Mouse (Mus musculus) left cerebral cortex, adult 8-10 months (tissue): ENCODE results near the gene Psmb6. TPM values are rescaled to one million over a fixed set of nuclear protein-coding genes. Genes with fewer than 3 reads are reported as not detected.
"Not testable (repeated sequence)": the region's sequence is repeated elsewhere in the genome, so short reads cannot be mapped to it uniquely, and the experiment has no call there.

ENCODE experiments used
- DNase-seq, 2 experiments: peaks; one replicate each; pipeline ENCODE4 v3.0.0; 2022; ENCODE audit warnings: low spot score in 2 of 2
- total RNA-seq, 4 experiments: library from RNA; stranded (reverse); gene quantifications; 2 replicates each; pipeline ENCODE4 v1.2.4; 2022

The Psmb6 gene
- total RNA-seq, 4 experiments from 2014 or later: 187 to 213 (median 191) TPM

- DNase-seq: not testable (repeated sequence)
These were observed 1.7 kb upstream of the Psmb6 start for GRCm38 (mm10) chr11:70523306-70523989.

GRCm38 (mm10) chr11:70524782-70525181 lies 385 bp upstream of the Psmb6 start:
- DNase-seq: no peak

- no peak for DNase-seq
These were observed 559 bp downstream of the Psmb6 start for GRCm38 (mm10) chr11:70525726-70526125.

- no peak for DNase-seq
These were observed 1.0 kb downstream of the Psmb6 start for GRCm38 (mm10) chr11:70526211-70526610.

- no peak for DNase-seq
These were observed 3.4 kb downstream of the Psmb6 start for GRCm38 (mm10) chr11:70528610-70529009.

GRCm38 (mm10) chr11:70531065-70531464 lies 5.9 kb downstream of the Psmb6 start:
- DNase-seq: not testable (repeated sequence)

- DNase-seq: no peak
These were observed 7.7 kb downstream of the Psmb6 start, which contains the start of gene Gm40193 for GRCm38 (mm10) chr11:70532839-70533238. Gene Gm40193 (minus strand): TSS chr11:70532939.

GRCm38 (mm10) chr11:70539423-70539822 lies 14.3 kb downstream of the Psmb6 start:
- no peak for DNase-seq

GRCm38 (mm10) chr11:70539877-70540587 lies 14.9 kb downstream of the Psmb6 start, which contains the start of gene Pld2:
Gene Pld2 (plus strand): TSS chr11:70540064.
- DNase-seq: peak; percentile 47 to 71

- DNase-seq: no peak
These were observed 15.8 kb downstream of the Psmb6 start for GRCm38 (mm10) chr11:70540928-70541327.

GRCm38 (mm10) chr11:70541415-70541814 lies 16.2 kb downstream of the Psmb6 start:
- DNase-seq: no peak

- no peak for DNase-seq
These were observed 19.3 kb downstream of the Psmb6 start for GRCm38 (mm10) chr11:70544496-70544895.

- DNase-seq: no peak
These were observed 26.4 kb downstream of the Psmb6 start for GRCm38 (mm10) chr11:70551526-70551925.

- DNase-seq: no peak
These were observed 28.8 kb downstream of the Psmb6 start for GRCm38 (mm10) chr11:70553940-70554339.

- no peak for DNase-seq
These were observed 32.4 kb downstream of the Psmb6 start for GRCm38 (mm10) chr11:70557545-70557944.

- no peak for DNase-seq
These were observed 36.7 kb downstream of the Psmb6 start for GRCm38 (mm10) chr11:70561937-70562286.

GRCm38 (mm10) chr11:70562287-70562994 lies 37.3 kb downstream of the Psmb6 start, which contains the start of gene Mink1:
Gene Mink1 (plus strand): TSS chr11:70562881.
- DNase-seq: peak; percentile 72 to 94

- DNase-seq: no peak
These were observed 37.9 kb downstream of the Psmb6 start for GRCm38 (mm10) chr11:70562995-70563469.

- DNase-seq: no peak
These were observed 38.5 kb downstream of the Psmb6 start for GRCm38 (mm10) chr11:70563470-70564275.

GRCm38 (mm10) chr11:70564276-70564873 lies 39.2 kb downstream of the Psmb6 start:
- DNase-seq: no peak

- DNase-seq: no peak
These were observed 41.4 kb downstream of the Psmb6 start for GRCm38 (mm10) chr11:70566586-70566985.
